In the genomic region with DNA sequence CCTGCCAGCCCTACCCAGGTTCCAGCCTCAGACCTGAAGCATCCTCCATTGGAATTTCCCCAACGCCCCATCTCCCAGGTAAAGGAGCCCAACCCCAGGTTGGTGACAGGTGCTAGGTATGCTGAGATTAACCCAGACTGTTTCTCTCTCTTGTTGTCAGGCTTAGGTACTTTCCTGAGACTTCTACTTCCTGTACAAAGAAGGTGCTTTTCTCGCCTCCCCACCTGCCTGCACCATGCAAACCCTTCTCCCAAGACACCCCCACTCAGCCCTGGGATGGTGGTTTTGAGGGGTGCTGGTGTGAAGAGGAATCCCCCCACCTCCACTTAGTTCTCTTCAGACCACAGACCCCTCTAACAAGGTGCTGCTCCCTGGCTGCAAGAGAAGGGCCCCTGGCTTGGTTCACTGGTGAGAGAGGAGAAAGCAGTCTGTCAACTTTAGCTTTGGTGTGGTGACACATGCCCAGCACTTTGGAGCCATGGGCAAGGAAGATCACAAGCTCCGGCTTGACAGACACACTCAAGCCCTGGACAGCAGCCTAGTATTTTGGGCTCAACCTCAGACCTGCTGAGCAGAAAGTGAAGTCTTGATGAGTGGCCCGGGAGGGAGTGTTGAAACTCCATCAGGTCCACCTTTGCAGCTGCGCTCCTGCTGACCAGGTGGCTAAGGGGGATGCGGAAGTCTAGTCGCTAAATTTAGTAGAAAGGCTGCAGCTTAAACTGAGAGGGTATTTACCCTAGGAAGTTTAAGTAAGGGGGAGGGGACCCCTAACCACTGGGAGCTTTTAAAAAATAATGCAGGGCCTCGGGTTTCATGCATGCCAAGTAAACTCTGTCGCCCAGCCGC, we compare ENCODE assay signal across 8 mouse cellular contexts. TPM values are rescaled to one million over a fixed set of nuclear protein-coding genes. Genes with fewer than 3 reads are reported as not detected.
DNase-seq lines count a peak whose midpoint lies in the region; ATAC-seq lines count a peak whose summit lies in the region.

No protein-coding gene starts in this region.

- no peaks in the 10 kb centered on the region for H3K9me3 ChIP-seq in neural tube, embryonic 12.5 days

- peak; percentile 73 to 75 for DNase-seq in heart, adult 18-20 months
- no peak for DNase-seq in heart, adult 8-10 months (ENCODE audit: low spot score)
- DNase-seq in induced T-regulatory cell, adult 2 months (ENCODE audit: low read depth): peak; percentile 93
- DNase-seq in right cerebral cortex, postnatal 36 days (ENCODE audit: low spot score in 2 of 2): no peak
- DNase-seq in embryo, embryonic 10 days (ENCODE audit: low spot score): no peak
- DNase-seq in cerebellum, postnatal 10 days: no peak

- no peak overlapping the region for H3K27ac ChIP-seq in neural tube, embryonic 12.5 days

- peak overlapping the region; percentile 31; the same call in 1 of the 2 replicates for H3K4me2 ChIP-seq in neural tube, embryonic 12.5 days (replicated peaks)

- peaks cover 47% of the 10 kb centered on the region for H3K4me1 ChIP-seq in neural tube, embryonic 12.5 days

- peak overlapping the region; percentile 8; the same call in 1 of the 2 replicates for H3K9ac ChIP-seq in neural tube, embryonic 12.5 days

- ATAC-seq in activated CD4-positive, CD25-positive, alpha-beta regulatory T cell, adult 4 months: peak; percentile 63
- ATAC-seq in neural tube, embryonic 12.5 days (ENCODE audit: low FRiP score, low read depth): no peak

- H3K27me3 ChIP-seq in neural tube, embryonic 12.5 days (replicated peaks): no peaks in the 10 kb centered on the region

- H3K4me3 ChIP-seq in neural tube, embryonic 12.5 days: no peak overlapping the region

- peaks cover 20% of the 10 kb centered on the region for H3K36me3 ChIP-seq in neural tube, embryonic 12.5 days

- 64% methylated on average over 10 of the region's 10 CpGs for WGBS in neural tube, embryonic 12.5 days

RNA-seq across cellular contexts. Expression of a gene that starts 14.5 kb away (rescaled TPM):
- total RNA-seq in heart, adult 18-20 months (2021): 100 to 1,000 TPM; 159 to 167 TPM
- total RNA-seq in heart, adult 8-10 months (2022): 100 to 1,000 TPM; 123 to 159 (median 134) TPM
- 10 to 100 TPM; 62.9 to 76.7 TPM for polyA plus RNA-seq in activated CD4-positive, CD25-positive, alpha-beta regulatory T cell, adult 4 months (2017; shearing (Covaris generic))
- polyA plus RNA-seq in neural tube, embryonic 12.5 days (2016; fragmentation: Nextera tagmentation; extraction: Ambion mirVana): 87.0 and 91.1 TPM in 2 replicates

RNA-seq across cellular contexts. Expression of a gene that starts 14.6 kb away (rescaled TPM):
- 10 to 100 TPM; 39.1 to 40.6 TPM for total RNA-seq in heart, adult 18-20 months (2021)
- 10 to 100 TPM; 35.5 to 60.3 (median 45.4) TPM for total RNA-seq in heart, adult 8-10 months (2022)
- 1 to 10 TPM; 3.2 to 3.5 TPM for polyA plus RNA-seq in activated CD4-positive, CD25-positive, alpha-beta regulatory T cell, adult 4 months (2017; shearing (Covaris generic))
- 0.96 and 1.3 TPM in 2 replicates for polyA plus RNA-seq in neural tube, embryonic 12.5 days (2016; fragmentation: Nextera tagmentation; extraction: Ambion mirVana)

RNA-seq across cellular contexts. Expression of a gene that starts 48.3 kb away (rescaled TPM):
- total RNA-seq in heart, adult 18-20 months (2021): 10 to 100 TPM; 74.3 to 75.2 TPM
- 10 to 100 TPM; 77.2 to 84.9 (median 80.6) TPM for total RNA-seq in heart, adult 8-10 months (2022)
- polyA plus RNA-seq in activated CD4-positive, CD25-positive, alpha-beta regulatory T cell, adult 4 months (2017; shearing (Covaris generic)): 10 to 100 TPM; 67.7 to 82.4 TPM
- polyA plus RNA-seq in neural tube, embryonic 12.5 days (2016; fragmentation: Nextera tagmentation; extraction: Ambion mirVana): 95.0 and 95.8 TPM in 2 replicates

Comparison
In these comparisons a context has a peak if more than half of its experiments do, and no peak if none do; other contexts are left out.
1. DNase-seq: peak in heart, adult 18-20 months (2 of 2) and induced T-regulatory cell, adult 2 months (single experiment); none in heart, adult 8-10 months (single experiment), right cerebral cortex, postnatal 36 days (0 of 2), embryo, embryonic 10 days (single experiment) and cerebellum, postnatal 10 days (0 of 2).